Mouse (Mus musculus): Measurements from ENCODE around the gene Olfr311.
"Not testable (repeated sequence)": the region's sequence is repeated elsewhere in the genome, so short reads cannot be mapped to it uniquely, and the experiment has no call there.

DNA sequence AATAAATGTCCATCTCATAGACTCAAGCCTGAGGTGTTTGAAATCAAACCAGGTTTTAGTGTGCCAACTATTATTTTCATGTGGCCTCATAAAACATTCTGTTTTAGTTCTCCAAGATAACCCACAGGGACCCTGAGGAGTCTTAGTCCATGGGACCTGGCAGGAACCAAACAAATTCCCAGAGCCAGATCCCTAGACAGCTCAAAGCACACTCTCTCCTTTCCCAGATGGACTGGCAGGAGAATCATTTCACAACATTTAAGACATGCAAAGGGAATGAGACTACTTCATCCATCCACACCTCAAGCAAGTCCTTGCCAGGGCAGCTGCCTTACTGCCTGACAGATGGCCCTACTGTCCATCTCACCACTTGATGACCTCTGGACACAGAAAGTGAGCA is 10.1 kb upstream of the Olfr311 start, which contains the start of gene Olfr312:
- TF ChIP-seq CTCF, EP300 (IDR thresholded peaks at IDR 0.05): not testable (repeated sequence)
